Mouse (Mus musculus): ENCODE measurements around the gene Smtnl2.
A peak's percentile ranks its signal among the peaks of the same experiment; 100 is the strongest.
"Not testable (repeated sequence)": the region's sequence is repeated elsewhere in the genome, so short reads cannot be mapped to it uniquely, and the experiment has no call there.

Gene Smtnl2

DNA sequence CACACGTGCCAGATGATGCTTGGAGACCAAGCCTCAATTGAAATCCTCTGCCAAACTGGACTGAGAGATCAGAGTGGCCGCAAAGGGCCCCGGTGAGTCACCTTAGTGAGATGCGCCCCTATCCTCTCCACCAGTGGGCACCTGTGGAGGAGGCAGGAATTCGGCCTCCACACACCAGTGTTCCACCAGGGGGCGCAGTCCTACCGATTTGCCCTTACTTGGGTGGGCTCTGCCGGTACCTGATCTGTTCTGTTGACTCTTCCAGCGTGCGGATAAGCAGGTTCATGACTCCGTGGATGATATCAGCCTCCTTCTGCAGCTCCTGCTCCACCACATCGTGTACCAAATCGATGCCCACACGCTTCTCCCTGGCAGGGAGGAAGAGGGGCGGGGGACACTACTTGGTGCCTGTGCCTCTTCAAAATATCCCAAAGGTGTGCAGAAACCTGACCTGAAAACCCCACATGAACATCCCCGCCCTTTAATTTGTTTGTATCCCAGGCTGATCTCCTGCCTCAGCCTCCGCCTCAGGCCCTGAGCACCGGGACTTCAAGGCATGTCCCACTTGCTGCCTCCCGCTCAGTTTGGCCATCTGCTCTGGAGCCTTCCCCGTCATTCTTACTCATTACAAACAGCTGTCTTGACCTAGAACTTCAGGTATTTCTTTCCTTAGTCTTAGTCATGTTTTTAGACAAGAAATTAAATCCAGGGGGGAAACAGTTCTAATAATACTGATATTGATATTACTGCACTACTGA is 56.4 kb downstream of the Smtnl2 start:
- DNase-seq: peak in 1 of 2 experiments; percentile 67

GRCm38 (mm10) chr11:72353186-72353585 is 58.3 kb downstream of the Smtnl2 start:
- DNase-seq: no peak

DNA sequence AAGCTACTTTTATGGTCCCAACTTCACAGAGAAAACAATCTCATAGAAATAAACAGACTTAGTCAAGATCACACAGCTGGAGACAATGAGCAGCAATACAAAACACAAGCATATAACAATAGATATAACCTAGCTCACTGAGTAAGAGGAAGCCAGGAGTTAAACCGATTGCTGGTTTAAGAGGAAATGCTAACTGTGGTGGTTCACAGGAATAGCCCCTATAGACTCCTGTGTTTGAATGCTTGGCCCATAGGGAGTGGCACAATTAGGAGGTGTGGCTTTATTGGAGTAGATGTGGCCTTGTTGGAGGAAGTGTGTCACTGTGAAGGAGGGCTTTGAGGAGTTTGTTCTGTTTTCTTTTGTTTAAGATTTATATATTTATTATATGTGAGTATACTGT is 59.2 kb downstream of the Smtnl2 start:
- no peak for DNase-seq

DNA sequence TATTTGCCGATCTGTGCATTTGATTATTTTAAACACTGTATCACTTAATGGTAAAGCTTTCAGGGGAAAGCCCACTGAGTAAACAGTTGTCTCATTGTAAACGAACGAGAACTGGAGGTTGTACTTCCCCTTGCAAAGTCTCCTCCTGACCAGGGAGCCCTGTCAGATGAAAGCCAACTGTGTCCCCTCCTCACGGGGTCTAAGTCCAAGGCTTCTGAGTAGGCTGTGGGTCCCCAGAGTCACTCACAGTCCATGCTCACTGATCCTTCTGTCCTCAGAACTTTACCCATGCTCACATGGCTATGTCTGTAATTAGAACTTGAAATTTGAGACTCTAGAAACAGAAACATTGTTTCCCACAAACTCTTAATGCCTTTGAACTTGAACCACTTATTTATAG is 61.9 kb downstream of the Smtnl2 start:
- no peak for DNase-seq

- peak; percentile 49 to 63 for DNase-seq
Observed at GRCm38 (mm10) chr11:72349016-72349415, 62.5 kb downstream of the Smtnl2 start.

DNA sequence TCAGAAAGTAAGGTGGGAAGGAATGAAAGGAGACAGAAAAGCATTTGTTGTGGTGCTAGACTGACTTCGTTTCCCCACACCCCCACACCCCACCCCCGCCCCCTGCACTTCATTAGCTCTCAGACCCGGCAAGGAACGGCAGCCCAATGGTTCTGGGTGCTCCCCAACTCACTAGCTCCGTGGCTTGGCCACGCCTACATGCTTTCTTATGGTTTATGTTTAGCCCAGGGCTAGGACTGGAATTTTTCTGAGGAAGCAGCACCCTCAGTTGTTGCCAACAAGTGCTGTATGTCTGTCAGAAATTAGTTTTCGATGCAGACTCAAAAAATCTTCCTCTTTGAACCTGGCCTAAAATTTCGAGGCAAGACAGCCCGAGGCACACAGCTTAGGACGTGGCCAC is 63.0 kb downstream of the Smtnl2 start:
- peak; percentile 51 to 56 for DNase-seq

DNA sequence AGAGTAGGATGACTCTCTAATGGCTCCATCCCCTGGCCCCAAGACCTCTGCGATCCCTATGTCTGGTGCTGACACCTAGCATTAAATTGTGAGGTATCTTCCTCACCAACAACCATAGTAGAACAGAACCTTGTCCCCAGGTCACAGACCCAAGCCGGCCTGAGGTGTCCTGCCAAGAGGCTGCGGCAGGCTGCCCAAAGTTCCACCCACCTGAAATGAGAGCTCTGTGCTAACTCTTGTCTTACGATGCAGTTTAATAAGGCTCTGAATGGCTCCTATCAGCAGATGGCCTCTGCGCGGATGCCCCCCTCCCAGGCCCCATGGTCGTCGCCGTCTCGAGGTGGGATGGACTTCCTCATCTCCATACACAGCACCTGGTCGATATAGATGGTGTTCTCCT is 67.0 kb downstream of the Smtnl2 start:
- DNase-seq: peak; percentile 48 to 61

GRCm38 (mm10) chr11:72343904-72344303 is 67.6 kb downstream of the Smtnl2 start:
- peak; percentile 36 to 67 for DNase-seq

DNA sequence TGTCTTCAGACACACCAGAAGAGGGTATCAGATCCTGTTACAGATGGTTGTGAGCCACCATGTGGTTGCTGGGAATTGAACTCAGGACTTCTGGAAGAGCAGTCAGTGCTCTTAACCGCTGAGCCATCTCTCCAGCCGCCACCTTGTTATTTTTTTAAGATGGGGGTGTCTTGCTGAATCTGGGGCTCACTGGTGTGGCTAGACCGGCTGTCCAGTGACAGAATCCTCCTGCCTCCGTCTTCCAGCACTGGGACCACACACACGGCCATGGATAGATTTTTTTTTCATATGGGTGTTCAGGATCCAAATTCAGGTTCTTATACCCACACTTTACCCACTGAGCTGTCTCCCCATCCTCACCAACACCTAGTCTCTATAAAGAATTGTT is 68.3 kb downstream of the Smtnl2 start:
- not testable (repeated sequence) for DNase-seq

- peak; percentile 62 to 78 for DNase-seq
Observed at GRCm38 (mm10) chr11:72342549-72343237, 68.8 kb downstream of the Smtnl2 start.

GRCm38 (mm10) chr11:72339716-72340115 is 71.8 kb downstream of the Smtnl2 start:
- DNase-seq: no peak
